Mouse (Mus musculus): ENCODE measurements around the gene Slc9a7.

Gene Slc9a7

GRCm38 (mm10) chrX:20291282-20292039 is at the start of gene Slc9a7:
Gene Slc9a7 (minus strand): TSS chrX:20291807.
- 8% methylated on average over 44 of the region's 65 CpGs for WGBS

- WGBS, result 17% methylated on average over 2 of the region's 2 CpGs
Observed at GRCm38 (mm10) chrX:20335722-20336121, 44.1 kb upstream of the Slc9a7 start.

DNA sequence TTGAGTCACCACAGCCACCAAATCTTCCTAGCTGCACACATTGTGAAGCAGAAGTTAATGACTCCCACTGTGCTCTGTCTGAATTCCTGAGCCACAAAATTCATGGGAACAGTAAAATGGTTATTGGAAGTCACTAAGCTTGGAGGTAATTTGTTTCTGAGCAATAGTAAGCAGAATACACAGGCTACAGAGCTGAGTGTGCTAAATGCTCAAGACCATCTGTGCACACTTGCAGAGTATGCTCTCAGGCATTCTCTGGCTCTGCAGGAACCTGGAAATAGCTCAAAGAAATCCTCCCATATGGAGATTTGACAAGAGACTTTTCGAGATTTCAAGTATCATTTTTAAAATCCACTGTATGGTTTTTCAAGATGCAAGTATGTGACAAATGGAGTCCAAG is 41.1 kb upstream of the Slc9a7 start:
- WGBS, result 43% methylated on average over 1 of the region's 1 CpGs

- 23% methylated on average over 3 of the region's 3 CpGs for WGBS
Observed at GRCm38 (mm10) chrX:20307215-20307614, 15.6 kb upstream of the Slc9a7 start.

GRCm38 (mm10) chrX:20292040-20292417 is 422 bp upstream of the Slc9a7 start:
- 28% methylated on average over 11 of the region's 11 CpGs for WGBS

DNA sequence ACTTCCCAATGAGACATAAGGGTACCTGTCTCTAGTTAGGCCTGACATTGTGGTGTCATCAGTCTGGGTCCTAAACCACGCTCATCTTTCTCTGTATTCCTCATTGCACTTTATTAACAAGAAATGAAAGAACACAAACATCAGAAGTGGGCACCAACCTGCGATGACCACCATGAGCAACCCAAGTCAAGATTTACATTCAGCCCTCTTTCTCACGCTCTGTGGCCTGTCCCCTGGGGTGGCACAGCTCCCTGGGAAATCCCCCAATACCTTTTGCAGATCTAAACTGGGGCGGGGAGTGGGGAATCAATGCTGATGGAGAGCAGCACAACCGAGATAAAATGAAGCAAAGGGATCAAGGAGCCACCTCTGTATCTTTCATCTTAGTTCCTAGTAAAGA is 892 bp downstream of the Slc9a7 start:
- 19% methylated on average over 5 of the region's 5 CpGs for WGBS

GRCm38 (mm10) chrX:20288674-20289073 is 2.9 kb downstream of the Slc9a7 start:
- 56% methylated on average over 3 of the region's 3 CpGs for WGBS

DNA sequence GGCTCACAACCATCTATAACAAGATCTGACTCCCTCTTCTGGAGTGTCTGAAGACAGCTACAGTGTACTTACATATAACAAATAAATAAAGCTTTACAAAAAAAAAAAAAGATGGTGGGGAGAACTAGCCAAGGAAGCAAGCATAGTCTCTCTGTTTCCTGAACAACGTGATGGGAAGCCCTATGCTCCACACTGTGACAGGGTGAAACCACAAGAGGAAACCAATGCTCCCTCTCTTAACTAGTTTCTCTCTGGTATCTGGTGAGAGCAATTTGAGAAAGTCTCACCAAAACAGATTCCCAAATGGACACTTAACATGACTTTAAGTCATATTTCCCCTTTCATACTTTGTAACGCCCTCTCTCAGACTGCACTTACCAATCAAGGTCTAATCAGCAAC is 5.4 kb downstream of the Slc9a7 start:
- WGBS, result 63% methylated on average over 2 of the region's 2 CpGs

GRCm38 (mm10) chrX:20279424-20279823 is 12.2 kb downstream of the Slc9a7 start:
- 81% methylated on average over 6 of the region's 6 CpGs for WGBS

- WGBS, result 27% methylated on average over 1 of the region's 1 CpGs
Observed at GRCm38 (mm10) chrX:20271980-20272379, 19.6 kb downstream of the Slc9a7 start.

DNA sequence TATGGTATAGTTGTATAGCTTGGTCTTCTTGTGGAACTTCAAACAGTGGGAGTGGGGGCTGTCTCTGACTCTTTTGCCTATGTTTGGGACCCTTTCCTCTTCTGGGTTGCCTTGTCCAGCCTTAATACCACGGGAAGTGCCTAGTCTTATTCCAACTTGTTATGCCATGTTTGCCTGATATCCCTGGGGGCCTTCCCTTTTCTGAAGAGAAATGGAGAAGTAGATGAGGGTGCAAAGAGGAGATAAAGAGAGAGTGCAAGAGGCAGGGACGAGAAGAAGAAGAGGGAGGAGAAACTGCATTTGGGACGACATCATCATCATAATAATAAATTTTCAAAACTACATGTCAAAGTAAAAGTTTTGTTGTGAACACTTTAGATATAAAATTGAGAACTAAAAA is 21.6 kb downstream of the Slc9a7 start:
- 81% methylated on average over 3 of the region's 3 CpGs for WGBS

- WGBS, result 28% methylated on average over 2 of the region's 2 CpGs
Observed at GRCm38 (mm10) chrX:20264370-20264769, 27.2 kb downstream of the Slc9a7 start.

DNA sequence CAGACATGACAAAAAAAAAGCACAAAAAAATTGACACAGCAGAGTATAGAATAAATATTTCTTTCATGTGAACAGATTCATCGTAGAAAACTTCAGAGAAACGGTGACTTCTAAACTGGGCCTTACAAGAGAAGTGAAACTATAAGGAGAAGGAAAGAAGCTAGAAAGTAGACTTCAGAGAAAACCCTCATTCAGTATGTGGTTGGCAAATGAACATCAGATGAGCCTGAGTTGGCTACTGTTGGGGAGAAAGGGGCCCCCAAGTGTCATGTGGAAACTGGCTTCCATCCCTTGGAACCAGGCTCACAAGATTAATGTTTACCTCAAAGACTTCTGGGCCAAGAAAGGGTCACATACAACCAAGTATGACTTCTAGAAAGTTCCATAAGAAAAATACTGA is 70.1 kb downstream of the Slc9a7 start:
- WGBS, result 69% methylated on average over 2 of the region's 2 CpGs

DNA sequence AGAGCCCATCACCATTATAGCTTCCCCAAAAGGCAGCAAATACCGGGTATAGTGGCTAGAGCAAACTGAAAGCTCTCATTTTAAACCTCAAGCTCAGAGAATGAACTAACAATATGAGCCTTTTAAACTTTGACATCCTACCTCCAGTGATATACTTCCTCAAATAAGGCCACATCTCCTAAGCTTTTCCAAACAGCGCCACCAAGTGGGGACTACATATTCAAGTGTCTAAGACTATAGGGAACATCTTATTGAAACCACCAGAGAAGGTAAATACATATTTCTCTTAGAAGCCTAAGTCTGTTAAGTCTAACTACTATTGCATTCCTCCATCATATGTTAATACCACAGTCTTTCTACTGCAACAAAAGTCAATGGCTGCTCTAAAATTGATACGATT is 106.0 kb downstream of the Slc9a7 start:
- 88% methylated on average over 3 of the region's 3 CpGs for WGBS

GRCm38 (mm10) chrX:20176792-20177191 is 114.8 kb downstream of the Slc9a7 start:
- 88% methylated on average over 1 of the region's 1 CpGs for WGBS

DNA sequence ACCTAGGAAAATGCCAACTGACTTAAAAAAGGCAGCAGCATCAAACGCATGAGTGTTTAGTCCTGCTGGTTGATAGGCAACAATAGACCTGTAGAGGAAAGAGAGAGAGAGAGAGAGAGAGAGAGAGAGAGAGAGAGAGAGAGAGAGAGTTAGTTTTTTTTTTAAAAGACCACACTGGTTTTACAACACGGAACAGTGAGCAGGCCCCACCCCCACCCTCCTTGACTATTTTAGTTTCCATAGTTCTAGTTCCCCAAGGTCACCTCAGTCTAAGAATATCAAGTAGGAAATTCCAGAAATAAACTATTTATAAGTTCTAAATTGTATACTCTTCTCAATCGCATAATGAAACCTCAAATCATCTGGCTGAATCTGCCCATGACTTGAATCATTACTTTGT is 126.6 kb downstream of the Slc9a7 start:
- WGBS, result 63% methylated on average over 3 of the region's 3 CpGs

DNA sequence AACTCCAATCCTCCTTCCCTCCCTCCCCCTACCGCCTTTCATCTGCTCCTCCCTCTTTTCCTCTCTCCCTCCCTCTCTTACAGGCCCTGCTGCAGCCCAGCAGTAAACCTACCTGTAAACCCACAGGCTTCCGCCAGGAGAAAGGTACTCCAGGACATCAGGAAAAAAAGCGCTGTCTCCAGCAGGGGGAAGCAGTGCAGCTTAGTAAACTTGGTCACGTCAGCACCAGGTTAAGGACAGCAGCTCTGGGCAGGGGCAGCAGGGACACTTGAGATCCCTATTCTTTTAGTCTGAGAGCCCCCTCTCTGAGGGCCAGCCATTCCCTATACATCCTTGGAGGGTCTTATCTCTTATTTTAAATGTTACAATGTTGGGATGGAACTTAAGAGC is 129.3 kb downstream of the Slc9a7 start:
- 45% methylated on average over 4 of the region's 4 CpGs for WGBS

DNA sequence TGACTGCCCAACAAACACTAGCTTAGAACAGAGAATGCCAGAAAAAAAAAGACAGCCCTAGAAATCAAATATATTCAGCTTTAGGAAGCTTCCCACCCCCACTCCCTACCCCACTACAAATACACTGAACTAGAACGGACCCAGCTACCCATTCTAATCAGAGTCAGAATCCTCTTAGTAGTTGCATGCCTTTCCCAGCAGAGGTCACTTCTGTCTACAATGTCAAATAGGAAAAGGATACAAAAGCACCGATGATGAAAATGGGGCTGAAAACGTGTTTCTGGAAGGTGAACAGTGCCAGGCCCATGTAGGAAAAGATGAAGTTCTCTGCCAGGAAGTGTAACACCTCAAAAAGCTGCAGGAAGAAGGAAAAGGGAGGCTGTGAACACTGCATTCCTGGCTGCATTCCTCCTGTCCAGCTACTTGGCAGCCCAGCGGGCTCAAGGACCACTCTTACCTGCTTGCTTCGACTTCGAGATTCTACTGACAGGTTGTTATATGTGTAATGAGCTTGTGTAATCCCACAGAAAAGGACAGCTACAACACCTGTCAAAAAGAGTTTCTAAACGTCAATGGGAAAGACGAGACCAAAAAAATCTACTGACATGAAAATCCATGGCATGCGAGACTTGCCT is 129.8 kb downstream of the Slc9a7 start:
- 58% methylated on average over 9 of the region's 9 CpGs for WGBS

DNA sequence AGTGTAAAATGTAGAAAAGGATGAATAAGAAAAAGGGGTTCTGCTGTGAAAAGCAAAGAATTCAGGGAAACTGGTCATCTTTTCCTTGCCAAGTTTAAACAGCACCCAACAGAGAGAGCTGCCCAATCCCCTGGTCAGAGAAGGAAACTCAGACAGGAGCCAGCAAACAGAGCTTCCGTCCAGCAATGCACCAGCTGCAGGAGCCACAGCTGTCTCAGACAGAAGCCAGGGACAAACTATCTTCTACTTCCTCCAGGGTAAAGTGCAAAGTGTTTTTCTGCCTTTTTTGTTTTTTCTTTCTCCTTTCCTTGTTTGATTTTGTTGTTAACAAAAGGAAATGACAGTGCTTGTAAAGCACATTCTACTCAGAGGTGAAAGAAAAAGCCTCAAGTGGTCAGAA is 131.3 kb downstream of the Slc9a7 start:
- 57% methylated on average over 1 of the region's 1 CpGs for WGBS

GRCm38 (mm10) chrX:20157519-20157918 is 134.1 kb downstream of the Slc9a7 start:
- WGBS, result 6% methylated on average over 2 of the region's 2 CpGs

DNA sequence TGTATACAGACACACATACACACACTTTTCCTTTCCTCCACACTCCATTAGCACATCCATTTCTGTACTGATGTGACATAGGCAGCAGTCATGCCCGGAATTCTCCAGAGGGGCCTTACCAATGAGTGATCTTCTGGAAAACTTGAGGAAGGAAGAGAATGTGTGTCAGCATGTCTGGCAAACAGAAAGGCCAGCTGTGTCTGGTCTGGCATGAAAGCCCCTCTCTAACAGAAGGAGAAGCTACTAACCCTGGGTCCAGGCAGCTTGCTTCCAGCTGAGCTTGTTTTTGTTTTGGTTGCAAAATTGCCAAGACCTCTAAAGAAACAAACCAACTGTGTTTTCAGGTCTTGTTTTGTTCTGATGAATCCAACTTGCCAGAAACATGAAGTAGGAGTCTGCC is 162.1 kb downstream of the Slc9a7 start:
- WGBS, result 55% methylated on average over 1 of the region's 1 CpGs

GRCm38 (mm10) chrX:20125481-20125880 is 166.1 kb downstream of the Slc9a7 start:
- WGBS, result 67% methylated on average over 2 of the region's 2 CpGs

DNA sequence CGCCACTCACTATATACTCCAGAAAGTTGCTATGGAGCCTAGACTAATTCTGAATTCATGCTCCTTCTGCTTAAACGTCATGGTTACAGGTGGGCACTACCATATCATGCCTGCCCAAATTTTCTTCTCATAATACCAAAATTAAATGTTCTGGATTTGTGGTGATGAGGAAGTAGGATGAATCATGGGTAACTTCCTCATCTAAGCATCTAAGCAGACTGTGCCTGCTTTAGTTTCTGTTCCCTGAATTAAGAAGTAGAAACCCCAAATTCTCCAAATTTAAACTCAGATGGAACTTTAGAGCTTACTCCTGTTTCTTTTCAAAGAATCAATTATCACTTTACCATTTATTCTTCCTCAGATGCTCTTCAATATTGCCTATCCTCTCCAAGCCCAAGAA is 173.9 kb downstream of the Slc9a7 start:
- WGBS, result 79% methylated on average over 2 of the region's 2 CpGs

GRCm38 (mm10) chrX:20070196-20070595 is 221.4 kb downstream of the Slc9a7 start:
- WGBS, result 68% methylated on average over 4 of the region's 4 CpGs
